Mouse (Mus musculus) ZHBTc4 (cell line): ENCODE results near the gene Sirt1.

ENCODE experiments used
- DNase-seq: peaks from one replicate; pipeline ENCODE4 v3.0.0-alpha.2; 2011; ENCODE audit warnings: low read depth, low spot score

The Sirt1 gene

GRCm38 (mm10) chr10:63381498-63382280 lies at the start of gene Sirt1:
Sirt1 (minus strand) TSS chr10:63381704.
- DNase-seq = no peak

GRCm38 (mm10) chr10:63429785-63430305 lies 48.3 kb upstream of the Sirt1 start, which contains the start of gene Ctnna3:
Ctnna3 (plus strand) TSS chr10:63430098.
- peak; percentile 97 for DNase-seq

- peak; percentile 97 for DNase-seq
These were observed 47.9 kb upstream of the Sirt1 start for GRCm38 (mm10) chr10:63429380-63429779.

- DNase-seq = no peak
These were observed 47.5 kb upstream of the Sirt1 start for GRCm38 (mm10) chr10:63429023-63429340.

GRCm38 (mm10) chr10:63428243-63429022 lies 46.9 kb upstream of the Sirt1 start:
- DNase-seq = peak; percentile 57

- no peak for DNase-seq
These were observed 45.6 kb upstream of the Sirt1 start for GRCm38 (mm10) chr10:63427146-63427545.

GRCm38 (mm10) chr10:63424475-63424814 lies 42.9 kb upstream of the Sirt1 start:
- DNase-seq = peak; percentile 79

- no peak for DNase-seq
These were observed 42.3 kb upstream of the Sirt1 start for GRCm38 (mm10) chr10:63423591-63424474.

GRCm38 (mm10) chr10:63422736-63422992 lies 41.2 kb upstream of the Sirt1 start:
- DNase-seq = no peak

- peak; percentile 95 for DNase-seq
These were observed 40.5 kb upstream of the Sirt1 start, which contains the start of gene Gm7075 for GRCm38 (mm10) chr10:63421739-63422735. Gm7075 (minus strand) TSS chr10:63421789.

- no peak for DNase-seq
These were observed 35.6 kb upstream of the Sirt1 start for GRCm38 (mm10) chr10:63417061-63417460.

- DNase-seq = no peak
These were observed 34.3 kb upstream of the Sirt1 start for GRCm38 (mm10) chr10:63415850-63416249.

GRCm38 (mm10) chr10:63415287-63415686 lies 33.8 kb upstream of the Sirt1 start:
- DNase-seq = no peak

GRCm38 (mm10) chr10:63412756-63413155 lies 31.3 kb upstream of the Sirt1 start:
- peak; percentile 67 for DNase-seq

- DNase-seq = peak; percentile 40
These were observed 30.2 kb upstream of the Sirt1 start for GRCm38 (mm10) chr10:63411674-63412073.

GRCm38 (mm10) chr10:63410162-63410956 lies 28.9 kb upstream of the Sirt1 start:
- no peak for DNase-seq

GRCm38 (mm10) chr10:63403636-63404035 lies 22.1 kb upstream of the Sirt1 start:
- no peak for DNase-seq

- no peak for DNase-seq
These were observed 21.4 kb upstream of the Sirt1 start for GRCm38 (mm10) chr10:63402731-63403504.

- DNase-seq = no peak
These were observed 15.5 kb upstream of the Sirt1 start for GRCm38 (mm10) chr10:63396963-63397362.
